12 mouse cellular contexts compared by ENCODE assay signal in genomic region chr7:26767084-26767483, GRCm38 (mm10). TPM values are rescaled to one million over a fixed set of nuclear protein-coding genes. Genes with fewer than 3 reads are reported as not detected.
DNase-seq lines count a peak whose midpoint lies in the region; ATAC-seq and TF ChIP-seq lines count a peak whose summit lies in the region.
"Had no signal": no experiment of that assay in that cellular context is flagged by ENCODE, and none has a peak within 500 bp of the region (broad histone marks: within the 10 kb centered on the region; RNA-seq: fewer than 3 reads in every experiment).

No protein-coding gene starts in this region.

- TF ChIP-seq EP300 in liver, embryonic 14.5 days (IDR thresholded peaks at IDR 0.05; ENCODE audit: low read depth): no peak

- H3K4me3 ChIP-seq in liver, embryonic 14.5 days (ENCODE audit: insufficient read depth in 1 of 2, low read depth in 2 of 2, low read length in 2 of 2): no peak overlapping the region
- no peak overlapping the region for H3K4me3 ChIP-seq in bone marrow, adult 2 months (replicated peaks; ENCODE audit: control insufficient read depth, low read depth, low read length)
- no peak overlapping the region for H3K4me3 ChIP-seq in limb, embryonic 10.5 days
- H3K4me3 ChIP-seq in forebrain, embryonic 14.5 days (ENCODE audit: low read depth, low read length): no peak overlapping the region
- H3K4me3 ChIP-seq: erythroblast, embryonic 14.5 days; hindbrain, embryonic 15.5 days had no signal

- TF ChIP-seq CTCF in liver, embryonic 14.5 days (IDR thresholded peaks at IDR 0.05; ENCODE audit: low read depth): peak; percentile 48; the same call in 1 of the 2 replicates
- peak; percentile 24; the same call in 1 of the 2 replicates for TF ChIP-seq CTCF in bone marrow, adult 2 months (IDR thresholded peaks at IDR 0.05; ENCODE audit: control insufficient read depth, insufficient read depth, low read length)

- H3K36me3 ChIP-seq in liver, embryonic 14.5 days (replicated peaks; ENCODE audit: control insufficient read depth, insufficient read depth, low read depth): no peaks in the 10 kb centered on the region
- no peaks in the 10 kb centered on the region for H3K36me3 ChIP-seq in limb, embryonic 10.5 days
- no peaks in the 10 kb centered on the region for H3K36me3 ChIP-seq in forebrain, embryonic 14.5 days (ENCODE audit: control insufficient read depth, insufficient read depth, low read length)
- H3K36me3 ChIP-seq: hindbrain, embryonic 15.5 days had no signal

- ATAC-seq in liver, embryonic 14.5 days (ENCODE audit: insufficient read depth): no peak
- ATAC-seq in forebrain, embryonic 14.5 days: no peak

- WGBS in liver, embryonic 14.5 days (ENCODE audit: insufficient replicate concordance): 50% methylated on average over 1 of the region's 1 CpGs
- 69% methylated on average over 1 of the region's 1 CpGs for WGBS in bone marrow, adult 2 months
- WGBS in limb, embryonic 10.5 days: 80% methylated on average over 1 of the region's 1 CpGs
- 63% methylated on average over 1 of the region's 1 CpGs for WGBS in forebrain, embryonic 14.5 days

- H3K9ac ChIP-seq in liver, embryonic 14.5 days (replicated peaks): no peak overlapping the region
- no peak overlapping the region for H3K9ac ChIP-seq in forebrain, embryonic 14.5 days (ENCODE audit: low read length)
- H3K9ac ChIP-seq: hindbrain, embryonic 15.5 days had no signal

- H3K4me1 ChIP-seq in liver, embryonic 14.5 days (replicated peaks; ENCODE audit: control insufficient read depth in 2 of 2, insufficient read depth in 2 of 2, low read length in 1 of 2): no peaks in the 10 kb centered on the region
- no peaks in the 10 kb centered on the region for H3K4me1 ChIP-seq in bone marrow, adult 2 months (ENCODE audit: control insufficient read depth, insufficient read depth, low read length)
- no peaks in the 10 kb centered on the region for H3K4me1 ChIP-seq in limb, embryonic 10.5 days
- H3K4me1 ChIP-seq in forebrain, embryonic 14.5 days (ENCODE audit: control insufficient read depth, insufficient read depth, low read length): no peaks in the 10 kb centered on the region
- H3K4me1 ChIP-seq: hindbrain, embryonic 15.5 days had no signal

- H3K4me2 ChIP-seq in liver, embryonic 14.5 days (ENCODE audit: low read depth): no peak overlapping the region
- H3K4me2 ChIP-seq in forebrain, embryonic 14.5 days (ENCODE audit: low read length): no peak overlapping the region
- H3K4me2 ChIP-seq: hindbrain, embryonic 15.5 days; midbrain, embryonic 11.5 days had no signal

- H3K9me3 ChIP-seq in liver, embryonic 14.5 days (ENCODE audit: control insufficient read depth, low read length): no peaks in the 10 kb centered on the region
- H3K9me3 ChIP-seq in limb, embryonic 10.5 days (replicated peaks): no peaks in the 10 kb centered on the region; the same call in 1 of the 2 replicates
- H3K9me3 ChIP-seq in forebrain, embryonic 14.5 days (replicated peaks; ENCODE audit: control insufficient read depth, low read length): no peaks in the 10 kb centered on the region
- H3K9me3 ChIP-seq: hindbrain, embryonic 15.5 days had no signal

- peak; percentile 15 for DNase-seq in embryo, embryonic 10 days (ENCODE audit: low spot score)
- DNase-seq in embryo, embryonic 10.5 days (ENCODE audit: low spot score): no peak
- no peak for DNase-seq in liver, embryonic 14.5 days (ENCODE audit: low read depth in 3 of 3, low spot score in 3 of 3)
- no peak for DNase-seq in liver
- peak; percentile 43 for DNase-seq in lung, postnatal 25 days (ENCODE audit: low spot score)
- DNase-seq in limb, embryonic 10.5 days (ENCODE audit: low spot score): no peak
- DNase-seq in forebrain, embryonic 14.5 days (ENCODE audit: low spot score): no peak
- DNase-seq: gastrocnemius, postnatal 36 days had no signal

- H3K27me3 ChIP-seq in liver, embryonic 14.5 days (ENCODE audit: control insufficient read depth, insufficient read depth, low read length): no peaks in the 10 kb centered on the region
- no peaks in the 10 kb centered on the region for H3K27me3 ChIP-seq in limb, embryonic 10.5 days (ENCODE audit: low read depth, poor library complexity, severe bottlenecking)
- H3K27me3 ChIP-seq in forebrain, embryonic 14.5 days (replicated peaks; ENCODE audit: control insufficient read depth, insufficient read depth, low read length): no peaks in the 10 kb centered on the region
- H3K27me3 ChIP-seq: hindbrain, embryonic 15.5 days had no signal

- no peak for TF ChIP-seq POLR2A in bone marrow, adult 2 months (IDR thresholded peaks at IDR 0.05; ENCODE audit: borderline replicate concordance, control insufficient read depth, low read depth, low read length)

- no peak overlapping the region for H3K27ac ChIP-seq in liver, embryonic 14.5 days
- H3K27ac ChIP-seq in bone marrow, adult 2 months (ENCODE audit: control insufficient read depth, insufficient read depth, low read depth, low read length, poor library complexity): no peak overlapping the region
- H3K27ac ChIP-seq in limb, embryonic 10.5 days: no peak overlapping the region
- no peak overlapping the region for H3K27ac ChIP-seq in forebrain, embryonic 14.5 days (ENCODE audit: low read depth, low read length)
- H3K27ac ChIP-seq: hindbrain, embryonic 15.5 days had no signal

RNA-seq across cellular contexts. Expression of gene Cyp2b19, which starts 10.1 kb away (rescaled TPM):
- polyA plus RNA-seq in liver, embryonic 14.5 days (2012; rRNA removed): not detected in 2 replicates
- polyA plus RNA-seq in liver, embryonic 14.5 days (2014; fragmentation: Nextera tagmentation; extraction: Ambion mirVana): not detected in 2 replicates
- not detected in 2 replicates for polyA plus RNA-seq in bone marrow, adult 2 months (2011; ENCODE audit: insufficient read depth, insufficient read length, low replicate concordance, missing spikeins)
- not detected in 2 replicates for polyA plus RNA-seq in limb, embryonic 10.5 days (2016; fragmentation: Nextera tagmentation; extraction: Ambion mirVana)
- polyA plus RNA-seq in forebrain, embryonic 14.5 days (2014; fragmentation: Nextera tagmentation; extraction: Ambion mirVana): 0.22 and 0.25 TPM in 2 replicates
- polyA plus RNA-seq: erythroblast, embryonic 14.5 days had no signal

RNA-seq across cellular contexts. Expression of gene Cyp2g1, which starts 41.6 kb away (rescaled TPM):
- polyA plus RNA-seq in liver, embryonic 14.5 days (2012; rRNA removed): not detected in 2 replicates
- not detected in 2 replicates for polyA plus RNA-seq in liver, embryonic 14.5 days (2014; fragmentation: Nextera tagmentation; extraction: Ambion mirVana)
- not detected in 2 replicates for polyA plus RNA-seq in bone marrow, adult 2 months (2011; ENCODE audit: insufficient read depth, insufficient read length, low replicate concordance, missing spikeins)
- not detected in 2 replicates for polyA plus RNA-seq in limb, embryonic 10.5 days (2016; fragmentation: Nextera tagmentation; extraction: Ambion mirVana)
- not detected in 2 replicates for polyA plus RNA-seq in forebrain, embryonic 14.5 days (2014; fragmentation: Nextera tagmentation; extraction: Ambion mirVana)
- polyA plus RNA-seq: hindbrain, embryonic 15.5 days; midbrain, embryonic 11.5 days had no signal

Comparison
In these comparisons a context has a peak if more than half of its experiments do, and no peak if none do; other contexts are left out.
1. DNase-seq: peak in embryo, embryonic 10 days (single experiment) and lung, postnatal 25 days (single experiment); none in embryo, embryonic 10.5 days (single experiment), liver, embryonic 14.5 days (0 of 3), liver (single experiment), limb, embryonic 10.5 days (single experiment) and forebrain, embryonic 14.5 days (single experiment).